Mouse (Mus musculus): ENCODE results near the gene Tdgf1.

- TF ChIP-seq EP300 (optimal IDR thresholded peaks at IDR 0.05) (no peak), CTCF (IDR thresholded peaks at IDR 0.05; ENCODE audit: low read depth) (peak; percentile 78)
Measured at GRCm38 (mm10) chr9:110953550-110954461, 7.8 kb upstream of the Tdgf1 start.
